Mouse (Mus musculus): ENCODE measurements around the gene Lst1. TPM values are rescaled to one million over a fixed set of nuclear protein-coding genes. Genes with fewer than 3 reads are reported as not detected.

Lst1 gene
- polyA plus RNA-seq (2015; fragmentation: Nextera tagmentation; extraction: Ambion mirVana): 25.5 and 35.9 TPM in 2 replicates

GRCm38 (mm10) chr17:35187959-35188610, at the start of gene Lst1:
TSS of gene Lst1 (minus strand) at chr17:35188439.

DNA sequence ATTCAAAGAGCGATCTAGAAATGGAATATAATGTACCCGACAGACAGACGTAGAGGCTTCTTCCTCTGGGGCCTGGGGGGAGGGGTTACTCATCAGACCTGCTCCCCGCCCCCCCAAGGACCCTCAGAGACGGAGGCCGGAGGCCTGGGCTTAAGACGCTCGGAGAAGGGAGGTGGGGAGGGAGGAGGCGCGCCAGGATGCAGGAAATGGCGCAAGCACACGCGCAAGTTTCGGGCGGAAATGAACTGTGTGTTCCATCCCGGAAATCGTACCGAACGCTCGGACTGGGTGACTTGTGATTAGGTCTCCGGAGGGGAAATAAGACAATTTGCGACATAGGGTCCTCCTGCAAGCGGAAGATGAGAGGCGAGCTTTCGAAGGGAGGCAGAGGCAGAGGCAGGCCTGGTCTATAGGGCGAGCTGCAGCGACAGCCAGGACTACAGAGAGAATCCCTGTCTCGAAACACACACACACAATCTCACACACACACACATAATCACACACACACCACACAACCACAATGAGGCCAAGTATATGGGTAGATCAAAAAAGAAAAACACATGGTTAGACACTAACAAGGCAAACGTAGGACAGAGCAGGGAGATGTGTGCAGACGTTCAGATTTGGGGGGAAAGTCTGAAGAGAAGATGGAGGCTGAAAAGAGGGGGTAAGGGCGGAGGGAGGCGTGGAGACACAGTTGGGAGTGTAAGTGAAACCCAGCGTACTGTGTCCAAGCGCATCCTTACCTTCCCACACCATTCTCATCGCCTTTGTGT, 47.6 kb upstream of the Lst1 start, which contains the start of gene Nfkbil1:
Gene Nfkbil1, minus strand, starts transcription at position 179 of the 776 bp plus-strand sequence.

DNA sequence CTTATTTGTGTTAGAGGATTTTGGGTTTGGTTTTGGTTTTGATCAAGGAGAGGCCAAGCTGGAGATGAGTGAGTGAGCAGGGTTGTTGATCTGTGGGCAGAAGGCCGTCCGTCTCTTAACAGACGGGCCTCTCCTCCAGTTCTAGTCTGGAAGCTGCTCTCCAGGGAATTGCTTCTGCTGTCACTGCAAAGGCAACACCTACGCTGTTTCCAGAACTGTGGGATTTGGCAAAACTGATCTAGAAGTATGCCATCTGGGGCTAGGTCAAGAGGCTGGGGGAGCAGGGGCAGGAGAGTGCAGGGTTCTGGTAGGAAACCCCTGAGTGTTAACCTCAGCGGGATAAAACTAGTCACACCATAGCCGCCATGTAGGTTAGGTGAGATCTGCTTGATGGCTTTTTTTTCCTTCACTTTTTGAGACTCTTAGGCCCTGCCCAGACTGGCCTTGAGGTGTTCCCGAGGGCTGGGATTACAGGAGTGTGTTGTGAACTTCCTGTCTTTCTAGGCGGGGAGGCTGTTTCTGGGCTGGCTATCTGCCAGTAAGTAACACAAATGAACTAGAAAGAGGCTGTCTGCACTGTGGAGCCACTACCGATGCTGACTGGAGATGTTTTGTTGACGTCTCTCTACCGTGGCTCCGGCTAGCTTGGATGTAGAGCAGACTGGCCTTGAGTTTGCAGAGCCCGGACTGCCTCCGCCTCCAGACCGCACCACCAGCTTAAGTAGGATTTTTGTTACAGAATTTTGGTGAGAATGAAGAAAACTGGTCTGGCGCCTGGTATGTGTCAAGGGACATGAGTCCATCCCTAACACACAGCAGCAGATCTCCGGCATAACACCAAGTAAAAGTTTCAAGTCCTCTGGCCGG, 45.1 kb upstream of the Lst1 start, which contains the start of gene Atp6v1g2:
Gene Atp6v1g2, plus strand, starts transcription at position 547 of the 867 bp plus-strand sequence.

DNA sequence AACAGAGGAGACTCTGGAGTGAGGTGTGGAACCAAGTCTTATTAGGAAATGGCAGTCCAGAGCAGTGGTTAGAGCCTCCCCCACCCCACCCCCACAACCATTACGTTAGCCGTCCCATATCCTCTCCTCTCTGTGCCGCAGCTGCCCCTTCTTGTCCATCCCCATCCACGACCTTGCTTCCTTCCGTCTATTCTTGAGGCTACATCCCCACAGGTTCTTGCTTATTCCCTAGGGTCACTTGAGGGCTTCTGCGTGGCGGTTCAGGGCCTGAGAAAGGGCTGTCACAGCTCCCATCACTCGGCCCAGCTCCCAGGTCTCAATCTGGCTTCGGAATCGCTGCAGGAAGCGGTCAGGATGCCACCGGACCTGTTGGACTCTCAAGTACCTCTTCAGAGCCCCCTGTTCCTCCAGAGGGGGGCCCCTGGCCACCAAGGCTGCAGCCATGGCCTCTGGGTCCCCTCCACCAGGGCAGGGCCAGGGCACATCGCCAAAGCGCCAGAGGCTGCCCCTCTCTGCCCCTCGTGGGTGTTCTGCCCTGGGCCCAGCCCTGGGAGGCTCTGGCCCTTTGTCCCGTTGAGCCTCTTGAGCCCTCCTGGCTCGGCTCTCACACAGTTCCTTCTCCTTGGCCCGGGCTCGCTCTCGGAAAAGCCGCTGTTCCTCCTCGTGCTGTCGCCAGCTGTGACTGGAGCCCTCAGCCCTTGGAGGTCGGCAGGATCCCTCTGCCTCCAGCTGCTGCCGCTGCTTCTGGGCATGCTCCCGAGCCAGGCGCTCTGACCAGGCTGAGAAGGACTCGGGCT, 32.1 kb upstream of the Lst1 start, which contains the start of gene Gm16181:
Gene Gm16181, plus strand, starts transcription at position 679 of the 797 bp plus-strand sequence.

DNA sequence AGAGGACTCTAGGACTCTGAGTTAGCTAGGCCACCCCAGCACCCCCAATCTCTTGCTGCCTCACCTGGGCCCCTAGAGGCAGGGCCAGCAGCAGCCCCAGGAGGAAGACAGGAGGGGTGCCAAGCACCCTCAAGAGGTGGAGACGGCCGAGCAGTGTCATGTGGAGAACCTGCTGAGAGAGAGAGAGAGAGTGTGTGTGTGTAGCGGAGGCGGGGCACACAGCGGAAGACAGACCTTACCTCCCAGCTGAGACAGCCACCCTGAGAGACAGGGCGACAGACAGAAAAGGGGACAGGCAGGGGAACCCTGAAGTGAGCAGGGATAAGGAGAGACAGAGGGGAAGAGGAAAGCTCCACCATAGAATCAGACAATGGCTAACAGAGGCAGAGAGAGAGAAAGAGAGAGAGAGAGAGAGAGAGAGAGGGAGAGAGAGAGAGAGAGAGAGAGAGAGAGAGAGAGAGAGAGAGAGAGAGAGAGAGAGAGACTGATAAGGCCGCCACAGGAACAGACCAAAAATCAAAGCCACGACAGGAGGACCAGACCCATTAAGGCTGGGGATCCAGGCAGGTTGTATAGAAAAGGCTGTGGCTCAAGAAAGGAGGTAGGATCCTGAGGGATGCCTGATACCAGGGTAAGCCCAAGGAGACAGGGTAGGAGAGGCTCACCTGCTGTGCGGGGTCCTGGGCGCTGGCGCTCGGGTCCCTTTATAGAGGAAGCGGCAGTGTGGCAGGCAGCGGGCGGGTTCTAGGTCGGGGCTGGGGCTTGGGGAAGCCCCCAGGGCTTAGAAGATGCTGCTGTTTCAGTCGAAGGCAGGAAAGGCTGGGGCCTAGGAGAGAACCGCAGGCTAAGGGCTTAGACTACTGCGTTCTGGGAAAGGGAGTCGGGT, 16.5 kb upstream of the Lst1 start, which contains the start of gene Lta:
Gene Lta, minus strand, starts transcription at position 858 of the 886 bp plus-strand sequence.

DNA sequence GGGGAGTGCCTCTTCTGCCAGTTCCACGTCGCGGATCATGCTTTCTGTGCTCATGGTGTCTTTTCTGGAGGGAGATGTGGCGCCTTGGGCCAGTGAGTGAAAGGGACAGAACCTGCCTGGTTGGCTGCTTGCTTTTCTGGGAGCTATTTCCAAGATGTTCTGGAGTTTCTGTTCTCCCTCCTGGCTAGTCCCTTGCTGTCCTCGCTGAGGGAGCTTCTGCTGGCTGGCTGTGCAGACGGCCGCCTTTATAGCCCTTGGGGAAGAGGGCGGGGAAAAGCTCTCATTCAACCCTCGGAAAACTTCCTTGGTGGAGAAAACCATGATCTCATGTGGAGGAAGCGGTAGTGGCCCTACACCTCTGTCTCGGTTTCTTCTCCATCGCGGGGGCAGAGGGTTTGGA, 13.5 kb upstream of the Lst1 start, which contains the start of gene Tnf:
Gene Tnf, minus strand, starts transcription at position 221 of the 400 bp plus-strand sequence.

DNA sequence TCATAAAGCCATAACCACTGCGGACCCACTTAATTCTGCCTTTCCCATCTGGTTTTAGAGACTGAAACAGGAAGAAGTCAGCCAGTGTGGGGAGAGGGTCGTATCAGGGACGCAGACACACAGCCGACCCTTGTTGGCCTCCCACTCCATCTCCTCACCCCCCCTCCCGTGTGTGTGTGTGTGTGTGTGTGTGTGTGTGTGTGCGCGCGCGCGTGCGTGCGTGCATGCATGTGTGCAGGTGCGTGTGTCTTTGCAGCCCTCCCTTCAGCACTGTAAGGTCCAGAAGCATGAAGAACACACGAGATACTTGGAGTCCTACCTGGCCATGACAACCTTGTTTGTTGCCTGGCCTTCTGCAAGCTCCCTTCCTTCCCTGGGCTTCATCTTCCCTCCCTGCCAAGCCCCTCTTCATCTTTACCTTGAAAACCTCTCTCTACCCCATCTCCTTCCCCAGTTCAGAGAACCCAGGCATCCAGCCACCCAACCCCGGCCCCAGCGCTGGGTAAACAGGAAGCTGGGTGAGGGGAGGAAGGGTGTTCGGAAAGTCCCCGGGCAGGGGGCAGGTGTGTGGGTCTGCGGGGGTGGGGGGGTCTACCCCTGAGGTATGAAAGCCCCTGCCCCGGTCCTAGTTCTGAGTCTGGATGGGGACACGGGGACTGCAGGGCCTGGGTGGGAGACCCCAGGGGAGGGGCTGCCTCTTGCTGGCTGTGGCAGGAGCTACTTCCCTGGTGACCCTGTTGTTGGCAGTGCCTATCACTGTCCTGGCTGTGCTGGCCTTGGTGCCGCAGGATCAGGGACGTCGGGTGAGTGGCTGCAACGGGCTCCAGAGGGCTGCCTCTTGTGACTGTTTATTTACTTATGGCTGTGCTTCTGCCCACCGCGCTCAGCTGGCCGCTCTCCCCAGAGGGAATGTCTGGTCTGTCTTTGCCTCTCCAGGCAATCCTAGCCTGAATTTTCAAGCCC, 5.9 kb upstream of the Lst1 start, which contains the start of gene Ltb:
Gene Ltb, plus strand, starts transcription at position 559 of the 963 bp plus-strand sequence.

GRCm38 (mm10) chr17:35175968-35176367, 12.3 kb downstream of the Lst1 start, which contains the start of gene Aif1:
TSS of gene Aif1 (minus strand) at chr17:35176068.

DNA sequence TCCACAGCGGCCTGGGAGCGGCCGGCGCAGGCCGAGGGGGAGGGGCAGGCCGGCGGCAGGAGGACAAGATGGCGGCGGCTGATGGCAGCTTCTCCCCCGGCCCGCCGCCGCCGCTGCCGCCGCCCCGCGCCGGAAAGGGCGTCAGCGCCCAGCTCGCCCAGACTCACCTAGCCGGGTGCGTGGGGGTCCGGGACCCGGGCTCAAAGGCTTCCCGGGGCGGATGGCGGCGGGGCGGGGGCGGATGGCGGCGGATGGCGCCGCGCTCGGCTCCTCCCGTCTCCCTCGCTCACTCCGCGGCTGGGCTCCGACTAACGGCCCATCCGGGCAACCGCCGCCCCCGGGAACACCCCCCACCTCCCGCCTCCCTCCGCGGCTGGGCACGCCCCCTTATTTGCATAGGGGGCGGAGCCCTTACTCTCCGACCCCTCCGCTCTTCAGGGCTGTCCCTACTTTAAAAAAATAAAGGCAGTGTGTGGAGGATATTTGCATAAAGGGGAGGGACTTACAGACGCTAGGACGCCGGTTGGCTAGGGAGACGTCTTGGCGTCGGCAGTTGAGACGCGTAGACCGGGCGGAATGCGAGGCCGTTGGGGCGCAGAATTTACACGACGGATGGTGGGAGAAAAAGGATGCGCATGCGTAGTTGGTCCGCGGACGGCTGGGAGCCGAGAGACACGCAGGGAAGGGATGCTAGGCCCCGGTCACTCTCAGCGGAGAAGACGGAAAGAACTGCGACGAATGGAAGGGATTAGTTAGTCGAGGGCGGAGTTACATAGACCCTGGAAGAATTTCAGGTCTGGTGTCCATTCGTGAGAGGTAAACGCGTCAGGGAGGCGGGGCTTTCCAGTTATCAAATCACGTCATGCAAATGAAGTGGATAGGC, 23.4 kb downstream of the Lst1 start, which contains the start of gene Prrc2a:
Gene Prrc2a, minus strand, starts transcription at position 330 of the 883 bp plus-strand sequence.

Small RNA genes lying within 50 kb of the gene (microRNA-seq; reads per million reads assigned to microRNA genes)
- not detected for gene Mir6973a (ENCODE audit: borderline replicate concordance, insufficient number of aligned reads)
- gene Mir6974 (ENCODE audit: borderline replicate concordance, insufficient number of aligned reads): not detected

Other genes with a start within 250 kb of the Lst1 start
- 1.4 and 1.6 TPM in 2 replicates for gene Hspa1b, start 229.2 kb downstream of the Lst1 start, polyA plus RNA-seq (2015; fragmentation: Nextera tagmentation; extraction: Ambion mirVana)
- gene Gm20481, start 218.5 kb downstream of the Lst1 start, polyA plus RNA-seq (2015; fragmentation: Nextera tagmentation; extraction: Ambion mirVana): not detected in 2 replicates
- gene Hspa1a, start 216.3 kb downstream of the Lst1 start, polyA plus RNA-seq (2015; fragmentation: Nextera tagmentation; extraction: Ambion mirVana): 11.8 and 21.4 TPM in 2 replicates
- 0.11 and 0.17 TPM in 2 replicates for gene Hspa1l, start 215.7 kb downstream of the Lst1 start, polyA plus RNA-seq (2015; fragmentation: Nextera tagmentation; extraction: Ambion mirVana)
- gene Lsm2, start 206.6 kb downstream of the Lst1 start, polyA plus RNA-seq (2015; fragmentation: Nextera tagmentation; extraction: Ambion mirVana): 62.8 and 87.8 TPM in 2 replicates
- 31.9 and 37.8 TPM in 2 replicates for gene Vars, start 187.5 kb downstream of the Lst1 start, polyA plus RNA-seq (2015; fragmentation: Nextera tagmentation; extraction: Ambion mirVana)
- 0.21 and 0.35 TPM in 2 replicates for gene Vwa7, start 171.9 kb downstream of the Lst1 start, polyA plus RNA-seq (2015; fragmentation: Nextera tagmentation; extraction: Ambion mirVana)
- 4.2 and 6.4 TPM in 2 replicates for gene Sapcd1, start 160.4 kb downstream of the Lst1 start, polyA plus RNA-seq (2015; fragmentation: Nextera tagmentation; extraction: Ambion mirVana)
- 2.5 and 3.4 TPM in 2 replicates for gene Msh5, start 141.7 kb downstream of the Lst1 start, polyA plus RNA-seq (2015; fragmentation: Nextera tagmentation; extraction: Ambion mirVana)
- 309 and 357 TPM in 2 replicates for gene Clic1, start 138.5 kb downstream of the Lst1 start, polyA plus RNA-seq (2015; fragmentation: Nextera tagmentation; extraction: Ambion mirVana)
- gene Ddah2, start 129.4 kb downstream of the Lst1 start, polyA plus RNA-seq (2015; fragmentation: Nextera tagmentation; extraction: Ambion mirVana): 134 and 219 TPM in 2 replicates
- gene Ly6g6c, start 123.1 kb downstream of the Lst1 start, polyA plus RNA-seq (2015; fragmentation: Nextera tagmentation; extraction: Ambion mirVana): 0.19 and 0.61 TPM in 2 replicates
- 0.55 and 0.69 TPM in 2 replicates for gene Mpig6b, start 122.3 kb downstream of the Lst1 start, polyA plus RNA-seq (2015; fragmentation: Nextera tagmentation; extraction: Ambion mirVana)
- 0.12 and 0.55 TPM in 2 replicates for gene Ly6g6e, start 111.5 kb downstream of the Lst1 start, polyA plus RNA-seq (2015; fragmentation: Nextera tagmentation; extraction: Ambion mirVana)
- 1.4 and 2.1 TPM in 2 replicates for gene Ly6g6d, start 110.4 kb downstream of the Lst1 start, polyA plus RNA-seq (2015; fragmentation: Nextera tagmentation; extraction: Ambion mirVana)
- gene Ly6g6f, start 102.8 kb downstream of the Lst1 start, polyA plus RNA-seq (2015; fragmentation: Nextera tagmentation; extraction: Ambion mirVana): 0.22 and 0.73 TPM in 2 replicates
- gene Abhd16a, start 99.2 kb downstream of the Lst1 start, polyA plus RNA-seq (2015; fragmentation: Nextera tagmentation; extraction: Ambion mirVana): 94.1 and 104 TPM in 2 replicates
- not detected in 2 replicates for gene Ly6g5c, start 80.2 kb downstream of the Lst1 start, polyA plus RNA-seq (2015; fragmentation: Nextera tagmentation; extraction: Ambion mirVana)
- 0.30 and 0.47 TPM in 2 replicates for gene Ly6g5b, start 73.0 kb downstream of the Lst1 start, polyA plus RNA-seq (2015; fragmentation: Nextera tagmentation; extraction: Ambion mirVana)
- 14.4 and 16.6 TPM in 2 replicates for gene Gpank1, start 67.0 kb downstream of the Lst1 start, polyA plus RNA-seq (2015; fragmentation: Nextera tagmentation; extraction: Ambion mirVana)
- 161 and 223 TPM in 2 replicates for gene Csnk2b, start 66.4 kb downstream of the Lst1 start, polyA plus RNA-seq (2015; fragmentation: Nextera tagmentation; extraction: Ambion mirVana)
- gene D17H6S53E, start 62.1 kb downstream of the Lst1 start, polyA plus RNA-seq (2015; fragmentation: Nextera tagmentation; extraction: Ambion mirVana): 8.9 and 11.5 TPM in 2 replicates
- gene Apom, start 56.4 kb downstream of the Lst1 start, polyA plus RNA-seq (2015; fragmentation: Nextera tagmentation; extraction: Ambion mirVana): 26.8 and 40.5 TPM in 2 replicates
- gene Bag6, start 53.3 kb downstream of the Lst1 start, polyA plus RNA-seq (2015; fragmentation: Nextera tagmentation; extraction: Ambion mirVana): 40.7 and 47.0 TPM in 2 replicates
- 64.0 and 83.9 TPM in 2 replicates for gene Prrc2a, start 23.5 kb downstream of the Lst1 start, polyA plus RNA-seq (2015; fragmentation: Nextera tagmentation; extraction: Ambion mirVana)
- gene Aif1, start 12.4 kb downstream of the Lst1 start, polyA plus RNA-seq (2015; fragmentation: Nextera tagmentation; extraction: Ambion mirVana): 28.3 and 48.7 TPM in 2 replicates
- 2.1 and 4.4 TPM in 2 replicates for gene Ltb, start 6.0 kb upstream of the Lst1 start, polyA plus RNA-seq (2015; fragmentation: Nextera tagmentation; extraction: Ambion mirVana)
- gene Tnf, start 13.6 kb upstream of the Lst1 start, polyA plus RNA-seq (2015; fragmentation: Nextera tagmentation; extraction: Ambion mirVana): 0.26 and 0.39 TPM in 2 replicates
- gene Lta, start 16.9 kb upstream of the Lst1 start, polyA plus RNA-seq (2015; fragmentation: Nextera tagmentation; extraction: Ambion mirVana): 0.09 and 0.25 TPM in 2 replicates
- gene Gm16181, start 32.4 kb upstream of the Lst1 start, polyA plus RNA-seq (2015; fragmentation: Nextera tagmentation; extraction: Ambion mirVana): 0.37 TPM in 1 of 2 replicates, not detected in the other
- gene Atp6v1g2, start 45.2 kb upstream of the Lst1 start, polyA plus RNA-seq (2015; fragmentation: Nextera tagmentation; extraction: Ambion mirVana): 9.4 and 13.5 TPM in 2 replicates
- 15.2 and 18.3 TPM in 2 replicates for gene Nfkbil1, start 47.4 kb upstream of the Lst1 start, polyA plus RNA-seq (2015; fragmentation: Nextera tagmentation; extraction: Ambion mirVana)
- 140 and 197 TPM in 2 replicates for gene Ddx39b, start 53.3 kb upstream of the Lst1 start, polyA plus RNA-seq (2015; fragmentation: Nextera tagmentation; extraction: Ambion mirVana)
- gene H2-D1, start 74.3 kb upstream of the Lst1 start, polyA plus RNA-seq (2015; fragmentation: Nextera tagmentation; extraction: Ambion mirVana): 191 and 238 TPM in 2 replicates
- gene H2-Q1, start 132.0 kb upstream of the Lst1 start, polyA plus RNA-seq (2015; fragmentation: Nextera tagmentation; extraction: Ambion mirVana): 0.07 and 0.44 TPM in 2 replicates
- gene H2-Q2, start 153.8 kb upstream of the Lst1 start, polyA plus RNA-seq (2015; fragmentation: Nextera tagmentation; extraction: Ambion mirVana): 0.69 and 2.1 TPM in 2 replicates
- 6.1 and 9.2 TPM in 2 replicates for gene H2-Q4, start 191.2 kb upstream of the Lst1 start, polyA plus RNA-seq (2015; fragmentation: Nextera tagmentation; extraction: Ambion mirVana)
- gene H2-Q6, start 236.4 kb upstream of the Lst1 start, polyA plus RNA-seq (2015; fragmentation: Nextera tagmentation; extraction: Ambion mirVana): 0.16 and 1.2 TPM in 2 replicates

Data from adrenal gland, postnatal 0 days (tissue).